Mouse (Mus musculus) cerebellum, postnatal 25 days (tissue): ENCODE measurements at regions not wholly inside any gene's neighbourhood (a gene's known extent, or its start where the extent isn't known, plus 50 kb on each side); places are given as distances from the start of the nearest gene placed in this dataset.

Source experiments
- DNase-seq, 2 experiments: peaks; one replicate each; pipeline ENCODE4 v3.0.0; 2021; ENCODE audit warnings: mixed read lengths in 2 of 2

GRCm38 (mm10) chr6:91619735-91620732, 63.8 kb upstream of the Slc6a6 start:
- no peak for DNase-seq

- no peak for DNase-seq
These were observed 62.4 kb upstream of the Slc6a6 start for GRCm38 (mm10) chr6:91621437-91621836.

- DNase-seq: no peak
These were observed 61.4 kb upstream of the Slc6a6 start for GRCm38 (mm10) chr6:91622425-91622824.

- DNase-seq: no peak
These were observed 60.2 kb upstream of the Slc6a6 start for GRCm38 (mm10) chr6:91623646-91624045.

GRCm38 (mm10) chr6:91629230-91629629, 54.6 kb upstream of the Slc6a6 start:
- DNase-seq: no peak

GRCm38 (mm10) chr6:91631261-91631660, 52.6 kb upstream of the Slc6a6 start:
- DNase-seq: no peak
